Mouse (Mus musculus) heart, embryonic 10.5 days (tissue): ENCODE data around the gene Uvrag. TPM values are rescaled to one million over a fixed set of nuclear protein-coding genes. Genes with fewer than 3 reads are reported as not detected.
A peak's percentile ranks its signal among the peaks of the same experiment; 100 is the strongest.
"Not testable (repeated sequence)": the region's sequence is repeated elsewhere in the genome, so short reads cannot be mapped to it uniquely, and the experiment has no call there.

Experiments
- DNase-seq: peaks from one replicate; pipeline ENCODE4 v3.0.0-alpha.2; 2017; ENCODE audit warnings: low spot score
- H3K27ac ChIP-seq: fragments of 300-500 bp; sonication (generic); 2 replicates; pipeline ENCODE4 v1.5.1; 2016; ENCODE audit warnings: mild to moderate bottlenecking
- H3K27me3 ChIP-seq: fragments of 300-500 bp; sonication (generic); 2 replicates; pipeline ENCODE4 v1.6.1; 2016; ENCODE audit warnings: mild to moderate bottlenecking; ENCODE audit not compliant: poor library complexity, insufficient read depth, severe bottlenecking
- H3K36me3 ChIP-seq: fragments of 300-500 bp; sonication (generic); 2 replicates; pipeline ENCODE4 v1.6.1; 2016; ENCODE audit warnings: mild to moderate bottlenecking, moderate library complexity
- H3K4me1 ChIP-seq: fragments of 300-500 bp; sonication (generic); 2 replicates; pipeline ENCODE4 v1.6.1; 2016; ENCODE audit warnings: mild to moderate bottlenecking
- H3K4me3 ChIP-seq: fragments of 300-500 bp; sonication (generic); 2 replicates; pipeline ENCODE4 v1.5.1; 2016; ENCODE audit warnings: mild to moderate bottlenecking, moderate library complexity
- H3K9me3 ChIP-seq: fragments of 300-500 bp; sonication (generic); 2 replicates; pipeline ENCODE4 v1.6.1; 2016; ENCODE audit warnings: mild to moderate bottlenecking, moderate library complexity
- WGBS: fragments of 180-500 bp; shearing (Covaris S2); methylation state at CpG from one replicate; pipeline ENCODE4 v1.1.7; 2016; 5-methylcytosine and 5-hydroxymethylcytosine counted together
- polyA plus RNA-seq: library from polyadenylated mRNA; unstranded; fragments of >200 nt; fragmentation: Nextera tagmentation; extraction: Ambion mirVana; gene quantifications from 2 replicates; pipeline ENCODE4 v1.2.1, GENCODE M21; 2016

Uvrag gene
- polyA plus RNA-seq, 1 experiment from 2014 or later, result 15.2 TPM

- no peak for DNase-seq
- WGBS, result 34% methylated on average over 4 of the region's 4 CpGs
- Histone ChIP-seq H3K9me3 (no peaks in the 10 kb centered on the region), H3K4me3 (no peak overlapping the region), H3K27me3 (no peaks in the 10 kb centered on the region), H3K4me1 (peaks cover 29% of the 10 kb centered on the region), H3K36me3 (peaks cover 8% of the 10 kb centered on the region; the same call in 1 of the 2 replicates), H3K27ac (no peak overlapping the region)
Measured at GRCm38 (mm10) chr7:99079522-99079921, 61.4 kb downstream of the Uvrag start.

DNA sequence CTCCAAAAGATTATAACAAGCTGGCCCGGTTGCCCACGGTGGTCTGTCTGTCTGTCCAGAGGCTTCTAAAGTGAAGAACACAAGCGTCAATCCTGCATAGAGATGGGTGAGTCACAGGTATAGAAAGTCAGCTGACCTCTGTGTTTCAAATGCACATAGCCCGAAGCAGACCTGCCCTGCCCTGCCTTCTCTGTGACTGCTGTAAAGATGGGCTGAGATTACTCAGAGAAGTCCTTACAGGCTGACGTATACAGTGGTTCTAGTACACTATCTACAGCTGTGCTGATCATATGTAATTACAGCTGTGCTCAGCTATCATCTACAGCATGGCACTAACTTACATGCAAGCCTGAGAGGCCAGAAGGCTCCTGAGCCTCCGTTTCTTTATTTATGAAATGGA, 62.1 kb downstream of the Uvrag start:
- peaks cover 8% of the 10 kb centered on the region; the same call in 1 of the 2 replicates for H3K36me3 ChIP-seq
- no peak overlapping the region for H3K27ac ChIP-seq
- H3K9me3 ChIP-seq, result no peaks in the 10 kb centered on the region
- H3K27me3 ChIP-seq, result no peaks in the 10 kb centered on the region
- 86% methylated on average over 6 of the region's 6 CpGs for WGBS
- H3K4me3 ChIP-seq, result no peak overlapping the region
- DNase-seq, result no peak
- peaks cover 35% of the 10 kb centered on the region for H3K4me1 ChIP-seq

GRCm38 (mm10) chr7:99077234-99077633, 63.7 kb downstream of the Uvrag start:
- Histone ChIP-seq H3K27me3 (no peaks in the 10 kb centered on the region), H3K4me1 (peaks cover 50% of the 10 kb centered on the region), H3K27ac (peak overlapping the region; percentile 47), H3K4me3 (no peak overlapping the region), H3K9me3 (no peaks in the 10 kb centered on the region), H3K36me3 (peaks cover 4% of the 10 kb centered on the region; the same call in 1 of the 2 replicates)
- WGBS, result 54% methylated on average over 8 of the region's 8 CpGs
- DNase-seq, result no peak

- Histone ChIP-seq H3K27me3 (no peaks in the 10 kb centered on the region), H3K4me1 (peaks cover 64% of the 10 kb centered on the region), H3K36me3 (no peaks in the 10 kb centered on the region; the same call in 1 of the 2 replicates), H3K9me3 (no peaks in the 10 kb centered on the region), H3K27ac (0 out of 2 replicates have a peak overlapping the region, but pooled peaks have one; percentile 47), H3K4me3 (no peak overlapping the region)
- WGBS, result 87% methylated on average over 5 of the region's 5 CpGs
- no peak for DNase-seq
Measured at GRCm38 (mm10) chr7:99075101-99075500, 65.8 kb downstream of the Uvrag start.

- Histone ChIP-seq H3K9me3 (no peaks in the 10 kb centered on the region), H3K4me3 (no peak overlapping the region), H3K27me3 (no peaks in the 10 kb centered on the region), H3K36me3 (no peaks in the 10 kb centered on the region; the same call in 1 of the 2 replicates), H3K4me1 (peaks cover 64% of the 10 kb centered on the region), H3K27ac (peak overlapping the region; percentile 31; the same call in 1 of the 2 replicates)
- 36% methylated on average over 7 of the region's 7 CpGs for WGBS
- DNase-seq, result no peak
Measured at GRCm38 (mm10) chr7:99073734-99074372, 67.1 kb downstream of the Uvrag start.

GRCm38 (mm10) chr7:99067710-99068109, 73.2 kb downstream of the Uvrag start:
- no peak overlapping the region for H3K27ac ChIP-seq
- no peaks in the 10 kb centered on the region for H3K9me3 ChIP-seq
- H3K27me3 ChIP-seq, result no peaks in the 10 kb centered on the region
- no peak overlapping the region for H3K4me3 ChIP-seq
- WGBS, result 85% methylated on average over 7 of the region's 7 CpGs
- H3K36me3 ChIP-seq, result no peaks in the 10 kb centered on the region
- DNase-seq, result no peak
- H3K4me1 ChIP-seq, result peaks cover 31% of the 10 kb centered on the region

DNA sequence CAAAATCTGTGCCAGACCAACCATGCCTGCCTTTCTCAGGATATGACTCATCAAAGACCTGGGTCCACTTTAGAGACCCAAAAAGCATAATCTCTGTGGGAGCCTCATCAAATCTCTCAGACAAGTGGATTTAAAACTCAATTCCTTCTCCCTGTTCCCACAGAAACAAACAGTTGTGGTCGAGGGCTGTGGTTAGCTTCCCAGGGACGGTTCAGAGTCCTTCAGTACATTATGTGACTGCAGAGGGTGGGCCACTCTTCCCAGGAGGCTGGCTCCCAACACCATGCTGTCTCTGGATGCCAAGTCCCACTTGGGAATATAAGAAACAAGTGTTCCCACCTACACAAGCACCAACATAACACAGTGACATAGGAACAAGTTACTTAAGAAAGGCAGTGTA, 75.0 kb downstream of the Uvrag start:
- DNase-seq, result no peak
- Histone ChIP-seq H3K9me3 (no peaks in the 10 kb centered on the region), H3K27ac (peak overlapping the region; percentile 43; the same call in 1 of the 2 replicates), H3K27me3 (no peaks in the 10 kb centered on the region), H3K36me3 (no peaks in the 10 kb centered on the region), H3K4me3 (peak overlapping the region; percentile 22; the same call in 1 of the 2 replicates), H3K4me1 (peaks cover 27% of the 10 kb centered on the region)
- whole genome bisulfite sequencing, result 27% methylated on average over 2 of the region's 2 CpGs

GRCm38 (mm10) chr7:99065391-99065831, 75.5 kb downstream of the Uvrag start:
- 9% methylated on average over 11 of the region's 11 CpGs for WGBS
- Histone ChIP-seq H3K27me3 (no peaks in the 10 kb centered on the region), H3K36me3 (no peaks in the 10 kb centered on the region), H3K9me3 (no peaks in the 10 kb centered on the region), H3K4me1 (peaks cover 29% of the 10 kb centered on the region), H3K27ac (peak overlapping the region; percentile 43), H3K4me3 (peak overlapping the region; percentile 22; the same call in 1 of the 2 replicates)
- DNase-seq, result no peak

GRCm38 (mm10) chr7:99064795-99065194, 76.1 kb downstream of the Uvrag start:
- no peak for DNase-seq
- Histone ChIP-seq H3K36me3 (0 out of 2 replicates have a peak, but pooled peaks cover 1% of the 10 kb centered on the region), H3K27me3 (no peaks in the 10 kb centered on the region), H3K4me3 (no peak overlapping the region), H3K4me1 (peaks cover 29% of the 10 kb centered on the region), H3K27ac (no peak overlapping the region), H3K9me3 (no peaks in the 10 kb centered on the region)
- 80% methylated on average over 3 of the region's 3 CpGs for WGBS

DNA sequence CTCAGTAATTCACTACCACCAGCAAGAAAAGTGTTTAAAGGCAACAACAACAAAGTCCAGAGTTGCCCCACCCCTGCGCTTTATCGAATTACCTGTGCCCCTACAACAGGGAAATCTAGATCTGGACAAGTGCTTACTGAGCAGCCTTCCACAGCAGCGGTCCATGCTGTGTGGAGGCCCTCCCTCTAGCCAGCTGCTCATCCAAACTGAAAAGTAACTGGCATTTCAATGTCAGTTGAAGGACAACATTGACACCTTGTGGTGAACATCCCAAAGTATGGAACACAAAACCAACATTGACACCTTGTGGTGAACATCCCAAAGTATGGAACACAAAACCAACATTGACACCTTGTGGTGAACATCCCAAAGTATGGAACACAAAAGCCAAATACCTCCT, 78.7 kb downstream of the Uvrag start:
- not testable (repeated sequence) for H3K27me3 ChIP-seq, H3K9me3 ChIP-seq, DNase-seq, H3K36me3 ChIP-seq, H3K4me3 ChIP-seq
- Histone ChIP-seq H3K27ac (peak overlapping the region; percentile 69; the same call in 1 of the 2 replicates), H3K4me1 (peaks cover 29% of the 10 kb centered on the region)
- WGBS, result 81% methylated on average over 3 of the region's 3 CpGs

- no peak overlapping the region for H3K4me3 ChIP-seq
- H3K27ac ChIP-seq, result peak overlapping the region; percentile 69; the same call in 1 of the 2 replicates
- no peaks in the 10 kb centered on the region for H3K27me3 ChIP-seq
- H3K4me1 ChIP-seq, result peaks cover 28% of the 10 kb centered on the region
- H3K9me3 ChIP-seq, result no peaks in the 10 kb centered on the region
- 73% methylated on average over 7 of the region's 7 CpGs for WGBS
- peaks cover 6% of the 10 kb centered on the region; the same call in 1 of the 2 replicates for H3K36me3 ChIP-seq
- no peak for DNase-seq
Measured at GRCm38 (mm10) chr7:99061056-99061680, 79.8 kb downstream of the Uvrag start.

DNA sequence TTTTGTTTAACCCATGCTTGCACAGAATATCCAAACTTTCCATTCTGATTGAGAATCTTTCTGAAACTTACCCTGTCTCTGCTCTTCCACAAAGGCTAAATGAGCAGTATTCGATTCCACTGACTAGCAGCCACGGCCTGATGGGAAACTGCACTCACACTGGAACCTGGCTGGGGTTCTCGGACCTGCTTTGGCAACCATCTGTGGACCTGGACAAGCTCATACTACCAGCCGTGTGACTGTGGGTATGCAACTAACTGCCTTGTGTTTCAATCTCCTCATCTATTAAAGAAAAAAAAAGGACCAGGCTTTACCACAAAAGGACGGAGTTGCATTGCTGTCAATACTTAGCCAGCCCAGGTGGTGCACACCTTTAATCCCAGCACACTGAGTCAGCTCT, 80.5 kb downstream of the Uvrag start:
- Histone ChIP-seq H3K4me3 (no peak overlapping the region), H3K36me3 (peaks cover 8% of the 10 kb centered on the region; the same call in 1 of the 2 replicates), H3K27me3 (no peaks in the 10 kb centered on the region), H3K9me3 (no peaks in the 10 kb centered on the region), H3K4me1 (peaks cover 21% of the 10 kb centered on the region), H3K27ac (no peak overlapping the region)
- DNase-seq, result no peak
- 88% methylated on average over 5 of the region's 5 CpGs for WGBS

- Histone ChIP-seq H3K4me1 (peaks cover 17% of the 10 kb centered on the region), H3K27ac (no peak overlapping the region), H3K36me3 (peaks cover 8% of the 10 kb centered on the region; the same call in 1 of the 2 replicates), H3K27me3 (no peaks in the 10 kb centered on the region), H3K4me3 (no peak overlapping the region), H3K9me3 (no peaks in the 10 kb centered on the region)
- WGBS, result 95% methylated on average over 8 of the region's 8 CpGs
- DNase-seq, result no peak
Measured at GRCm38 (mm10) chr7:99059934-99060333, 81.0 kb downstream of the Uvrag start.
